Mouse (Mus musculus) layer of hippocampus, adult 18-20 months (tissue): ENCODE data around the gene Cttnbp2nl. TPM values are rescaled to one million over a fixed set of nuclear protein-coding genes. Genes with fewer than 3 reads are reported as not detected.

ENCODE experiments used
- DNase-seq, 2 experiments: peaks; one replicate each; pipeline ENCODE4 v3.0.0; 2022; ENCODE audit warnings: low spot score in 2 of 2
- total RNA-seq, 2 experiments: library from RNA; stranded (reverse); gene quantifications; 2 replicates each; pipeline ENCODE4 v1.2.3; 2021

The Cttnbp2nl gene
- total RNA-seq, 2 experiments from 2014 or later = 26.1 to 29.2 TPM

GRCm38 (mm10) chr3:105059911-105060310, 7.0 kb upstream of the Cttnbp2nl start:
- DNase-seq = no peak

GRCm38 (mm10) chr3:105058627-105059513, 5.9 kb upstream of the Cttnbp2nl start:
- peak; percentile 81 to 93 for DNase-seq

GRCm38 (mm10) chr3:105055666-105056065, 2.7 kb upstream of the Cttnbp2nl start:
- DNase-seq = no peak

- no peak for DNase-seq
These were observed 2.0 kb upstream of the Cttnbp2nl start for GRCm38 (mm10) chr3:105054952-105055351.

- no peak for DNase-seq
These were observed 704 bp upstream of the Cttnbp2nl start for GRCm38 (mm10) chr3:105053698-105054001.

GRCm38 (mm10) chr3:105052171-105052936, 592 bp downstream of the Cttnbp2nl start:
- DNase-seq = no peak

GRCm38 (mm10) chr3:105051103-105051502, 1.8 kb downstream of the Cttnbp2nl start:
- DNase-seq = no peak

GRCm38 (mm10) chr3:105049848-105050247, 3.1 kb downstream of the Cttnbp2nl start:
- no peak for DNase-seq

GRCm38 (mm10) chr3:105047616-105048015, 5.3 kb downstream of the Cttnbp2nl start:
- DNase-seq = peak in 1 of 2 experiments; percentile 42

- no peak for DNase-seq
These were observed 6.1 kb downstream of the Cttnbp2nl start for GRCm38 (mm10) chr3:105046870-105047269.

GRCm38 (mm10) chr3:105043746-105044145, 9.2 kb downstream of the Cttnbp2nl start:
- DNase-seq = no peak

GRCm38 (mm10) chr3:105040983-105041625, 11.8 kb downstream of the Cttnbp2nl start:
- peak in 1 of 2 experiments; percentile 43 for DNase-seq

- peak in 1 of 2 experiments; percentile 49 for DNase-seq
These were observed 12.9 kb downstream of the Cttnbp2nl start for GRCm38 (mm10) chr3:105040002-105040401.

- no peak for DNase-seq
These were observed 15.6 kb downstream of the Cttnbp2nl start for GRCm38 (mm10) chr3:105037240-105037770.

- no peak for DNase-seq
These were observed 16.6 kb downstream of the Cttnbp2nl start for GRCm38 (mm10) chr3:105036281-105036847.

- no peak for DNase-seq
These were observed 29.5 kb downstream of the Cttnbp2nl start for GRCm38 (mm10) chr3:105023371-105024005.

- DNase-seq = no peak
These were observed 32.9 kb downstream of the Cttnbp2nl start for GRCm38 (mm10) chr3:105019826-105020692.

- no peak for DNase-seq
These were observed 34.2 kb downstream of the Cttnbp2nl start for GRCm38 (mm10) chr3:105018783-105019105.

- no peak for DNase-seq
These were observed 34.7 kb downstream of the Cttnbp2nl start for GRCm38 (mm10) chr3:105018085-105018782.
